7 mouse cellular contexts compared by ENCODE assay signal in genomic region chr2:156197129-156197911, GRCm38 (mm10). TPM values are rescaled to one million over a fixed set of nuclear protein-coding genes. Genes with fewer than 3 reads are reported as not detected.
DNase-seq lines count a peak whose midpoint lies in the region; ATAC-seq lines count a peak whose summit lies in the region.

No protein-coding gene starts in this region.

- peak overlapping the region; percentile 84 for H3K4me2 ChIP-seq in lung, embryonic 16.5 days (ENCODE audit: low read depth, low read length)
- H3K4me2 ChIP-seq in forebrain, embryonic 11.5 days (ENCODE audit: low read depth, low read length, severe bottlenecking), result peak overlapping the region; percentile 76
- peak overlapping the region; percentile 77 for H3K4me2 ChIP-seq in limb, embryonic 13.5 days (replicated peaks)
- peak overlapping the region; percentile 57 for H3K4me2 ChIP-seq in stomach, embryonic 15.5 days

- H3K27ac ChIP-seq in lung, embryonic 16.5 days (ENCODE audit: low read length), result peak overlapping the region; percentile 95
- peak overlapping the region; percentile 93 for H3K27ac ChIP-seq in forebrain, embryonic 11.5 days (ENCODE audit: low read depth, low read length)
- H3K27ac ChIP-seq in limb, embryonic 13.5 days, result peak overlapping the region; percentile 91
- H3K27ac ChIP-seq in stomach, embryonic 15.5 days, result peak overlapping the region; percentile 96

- peaks cover 2% of the 10 kb centered on the region; the same call in 1 of the 2 replicates for H3K36me3 ChIP-seq in lung, embryonic 16.5 days (ENCODE audit: control insufficient read depth, insufficient read depth, low read length)
- no peaks in the 10 kb centered on the region for H3K36me3 ChIP-seq in forebrain, embryonic 11.5 days (ENCODE audit: control insufficient read depth, insufficient read depth, low read length)
- 0 out of 2 replicates have a peak, but pooled peaks cover 11% of the 10 kb centered on the region for H3K36me3 ChIP-seq in limb, embryonic 13.5 days
- no peaks in the 10 kb centered on the region for H3K36me3 ChIP-seq in stomach, embryonic 15.5 days

- ATAC-seq in lung, embryonic 16.5 days (ENCODE audit: low read depth), result no peak
- no peak for ATAC-seq in forebrain, embryonic 11.5 days (replicated peaks; ENCODE audit: low FRiP score)
- no peak for ATAC-seq in limb, embryonic 13.5 days (ENCODE audit: low FRiP score, low read depth)
- no peak for ATAC-seq in stomach, embryonic 15.5 days (ENCODE audit: insufficient read depth, low FRiP score, low read depth)
- no peak for ATAC-seq in frontal cortex, adult (ENCODE audit: low TSS enrichment)

- H3K4me3 ChIP-seq in lung, embryonic 16.5 days (ENCODE audit: low read length), result peak overlapping the region; percentile 68
- peak overlapping the region; percentile 68 for H3K4me3 ChIP-seq in forebrain, embryonic 11.5 days (ENCODE audit: low read depth, low read length)
- peak overlapping the region; percentile 69 for H3K4me3 ChIP-seq in limb, embryonic 13.5 days
- H3K4me3 ChIP-seq in stomach, embryonic 15.5 days (replicated peaks), result peak overlapping the region; percentile 73

- peaks cover 25% of the 10 kb centered on the region for H3K4me1 ChIP-seq in lung, embryonic 16.5 days (replicated peaks; ENCODE audit: control insufficient read depth, insufficient read depth, low read length)
- peaks cover 4% of the 10 kb centered on the region; the same call in 1 of the 2 replicates for H3K4me1 ChIP-seq in forebrain, embryonic 11.5 days (replicated peaks; ENCODE audit: control insufficient read depth, insufficient read depth, low read length)
- H3K4me1 ChIP-seq in limb, embryonic 13.5 days, result peaks cover 40% of the 10 kb centered on the region
- peaks cover 15% of the 10 kb centered on the region for H3K4me1 ChIP-seq in stomach, embryonic 15.5 days

- no peak for DNase-seq in lung, postnatal 25 days (ENCODE audit: low spot score)
- DNase-seq in forebrain, embryonic 11.5 days (ENCODE audit: low spot score), result no peak
- no peak for DNase-seq in ovary, postnatal 36 days (ENCODE audit: low spot score)

- no peaks in the 10 kb centered on the region for H3K9me3 ChIP-seq in lung, embryonic 16.5 days (ENCODE audit: control insufficient read depth, low read length)
- no peaks in the 10 kb centered on the region for H3K9me3 ChIP-seq in forebrain, embryonic 11.5 days (ENCODE audit: control insufficient read depth, low read length)
- H3K9me3 ChIP-seq in limb, embryonic 13.5 days, result no peaks in the 10 kb centered on the region
- no peaks in the 10 kb centered on the region for H3K9me3 ChIP-seq in stomach, embryonic 15.5 days

- 2% methylated on average over 17 of the region's 17 CpGs for WGBS in lung, embryonic 16.5 days
- WGBS in forebrain, embryonic 11.5 days, result 8% methylated on average over 17 of the region's 17 CpGs
- 4% methylated on average over 17 of the region's 17 CpGs for WGBS in limb, embryonic 13.5 days
- WGBS in stomach, embryonic 15.5 days, result 3% methylated on average over 17 of the region's 17 CpGs

- H3K9ac ChIP-seq in lung, embryonic 16.5 days (ENCODE audit: low read length), result peak overlapping the region; percentile 78
- H3K9ac ChIP-seq in forebrain, embryonic 11.5 days (ENCODE audit: low read length), result peak overlapping the region; percentile 87
- H3K9ac ChIP-seq in limb, embryonic 13.5 days, result peak overlapping the region; percentile 84
- peak overlapping the region; percentile 81 for H3K9ac ChIP-seq in stomach, embryonic 15.5 days

- no peaks in the 10 kb centered on the region for H3K27me3 ChIP-seq in lung, embryonic 16.5 days (ENCODE audit: control insufficient read depth, insufficient read depth, low read depth, low read length)
- no peaks in the 10 kb centered on the region for H3K27me3 ChIP-seq in forebrain, embryonic 11.5 days (ENCODE audit: control insufficient read depth, insufficient read depth, low read length)
- H3K27me3 ChIP-seq in limb, embryonic 13.5 days, result no peaks in the 10 kb centered on the region
- no peaks in the 10 kb centered on the region for H3K27me3 ChIP-seq in stomach, embryonic 15.5 days (replicated peaks)

RNA-seq across cellular contexts. Expression of gene Phf20, which starts 1.1 kb away (rescaled TPM):
- 62.8 and 70.6 TPM in 2 replicates for polyA plus RNA-seq in lung, embryonic 16.5 days (2015; fragmentation: Nextera tagmentation; extraction: Ambion mirVana)
- 87.7 and 92.9 TPM in 2 replicates for polyA plus RNA-seq in forebrain, embryonic 11.5 days (2014; fragmentation: Nextera tagmentation; extraction: Ambion mirVana)
- 91.7 and 94.0 TPM in 2 replicates for polyA plus RNA-seq in limb, embryonic 13.5 days (2015; fragmentation: Nextera tagmentation; extraction: Ambion mirVana)
- polyA plus RNA-seq in stomach, embryonic 15.5 days (2015; fragmentation: Nextera tagmentation; extraction: Ambion mirVana), result 55.5 and 69.4 TPM in 2 replicates

RNA-seq across cellular contexts. Expression of gene Rbm39, which starts 17.3 kb away (rescaled TPM):
- 628 and 645 TPM in 2 replicates for polyA plus RNA-seq in lung, embryonic 16.5 days (2015; fragmentation: Nextera tagmentation; extraction: Ambion mirVana)
- polyA plus RNA-seq in forebrain, embryonic 11.5 days (2014; fragmentation: Nextera tagmentation; extraction: Ambion mirVana), result 630 and 681 TPM in 2 replicates
- polyA plus RNA-seq in limb, embryonic 13.5 days (2015; fragmentation: Nextera tagmentation; extraction: Ambion mirVana), result 818 and 841 TPM in 2 replicates
- 585 and 589 TPM in 2 replicates for polyA plus RNA-seq in stomach, embryonic 15.5 days (2015; fragmentation: Nextera tagmentation; extraction: Ambion mirVana)

RNA-seq across cellular contexts. Expression of gene Nfs1, which starts 53.3 kb away (rescaled TPM):
- polyA plus RNA-seq in lung, embryonic 16.5 days (2015; fragmentation: Nextera tagmentation; extraction: Ambion mirVana), result 41.0 and 43.6 TPM in 2 replicates
- 37.2 and 38.3 TPM in 2 replicates for polyA plus RNA-seq in forebrain, embryonic 11.5 days (2014; fragmentation: Nextera tagmentation; extraction: Ambion mirVana)
- 36.1 and 36.6 TPM in 2 replicates for polyA plus RNA-seq in limb, embryonic 13.5 days (2015; fragmentation: Nextera tagmentation; extraction: Ambion mirVana)
- polyA plus RNA-seq in stomach, embryonic 15.5 days (2015; fragmentation: Nextera tagmentation; extraction: Ambion mirVana), result 50.0 and 54.2 TPM in 2 replicates

RNA-seq across cellular contexts. Expression of gene Romo1, which starts 53.5 kb away (rescaled TPM):
- polyA plus RNA-seq in lung, embryonic 16.5 days (2015; fragmentation: Nextera tagmentation; extraction: Ambion mirVana), result 338 and 368 TPM in 2 replicates
- 345 and 347 TPM in 2 replicates for polyA plus RNA-seq in forebrain, embryonic 11.5 days (2014; fragmentation: Nextera tagmentation; extraction: Ambion mirVana)
- polyA plus RNA-seq in limb, embryonic 13.5 days (2015; fragmentation: Nextera tagmentation; extraction: Ambion mirVana), result 382 and 393 TPM in 2 replicates
- polyA plus RNA-seq in stomach, embryonic 15.5 days (2015; fragmentation: Nextera tagmentation; extraction: Ambion mirVana), result 350 and 376 TPM in 2 replicates
